Mouse (Mus musculus): ENCODE measurements at regions not wholly inside any gene's neighbourhood (a gene's known extent, or its start where the extent isn't known, plus 50 kb on each side); places are given as distances from the start of the nearest gene placed in this dataset.
A peak's percentile ranks its signal among the peaks of the same experiment; 100 is the strongest.

GRCm38 (mm10) chr4:98202232-98202631 is 180.9 kb downstream of the Tm2d1 start:
- intact Hi-C loops (cut with DNase I; ENCODE audit: low total_unique reads), result no loop called here
- no peak for DNase-seq

GRCm38 (mm10) chr4:98201102-98201501 is 182.0 kb downstream of the Tm2d1 start:
- peak; percentile 12 for DNase-seq
- intact Hi-C loops (cut with DNase I; ENCODE audit: low total_unique reads), result no loop called here

- intact Hi-C loops (cut with DNase I; ENCODE audit: low total_unique reads), result no loop called here
- DNase-seq, result no peak
These were observed 182.4 kb downstream of the Tm2d1 start for GRCm38 (mm10) chr4:98200701-98201100.

GRCm38 (mm10) chr4:98190318-98190717 is 192.8 kb downstream of the Tm2d1 start:
- intact Hi-C loops (cut with DNase I; ENCODE audit: low total_unique reads), result no loop called here
- DNase-seq, result no peak

GRCm38 (mm10) chr4:98189894-98190293 is 193.2 kb downstream of the Tm2d1 start:
- intact Hi-C loops (cut with DNase I; ENCODE audit: low total_unique reads), result no loop called here
- DNase-seq, result no peak

GRCm38 (mm10) chr4:98188944-98189343 is 194.2 kb downstream of the Tm2d1 start:
- no peak for DNase-seq
- intact Hi-C loops (cut with DNase I; ENCODE audit: low total_unique reads), result no loop called here

GRCm38 (mm10) chr4:98187038-98187437 is 196.1 kb downstream of the Tm2d1 start:
- no peak for DNase-seq
- intact Hi-C loops (cut with DNase I; ENCODE audit: low total_unique reads), result no loop called here

GRCm38 (mm10) chr4:98182053-98182355 is 201.1 kb downstream of the Tm2d1 start:
- intact Hi-C loops (cut with DNase I; ENCODE audit: low total_unique reads), result no loop called here
- peak; percentile 70 for DNase-seq

GRCm38 (mm10) chr4:98181185-98182052 is 201.7 kb downstream of the Tm2d1 start:
- intact Hi-C loops (cut with DNase I; ENCODE audit: low total_unique reads), result no loop called here
- no peak for DNase-seq

- intact Hi-C loops (cut with DNase I; ENCODE audit: low total_unique reads), result no loop called here
- no peak for DNase-seq
These were observed 202.8 kb downstream of the Tm2d1 start for GRCm38 (mm10) chr4:98180336-98180735.

Data from gastrocnemius, postnatal 14 days (tissue).